Mouse (Mus musculus) forebrain, embryonic 10.5 days (tissue): ENCODE measurements around the gene Mthfd1l. TPM values are rescaled to one million over a fixed set of nuclear protein-coding genes. Genes with fewer than 3 reads are reported as not detected.

Source experiments
- DNase-seq: peaks from one replicate; pipeline ENCODE4 v3.0.0-alpha.2; 2017; ENCODE audit warnings: low spot score; ENCODE audit errors: extremely low spot score
- H3K27ac ChIP-seq: fragments of 300-500 bp; sonication (generic); 2 replicates; pipeline ENCODE4 v1.5.1; 2016; ENCODE audit warnings: mild to moderate bottlenecking
- H3K27me3 ChIP-seq: fragments of 300-500 bp; sonication (generic); 2 replicates; pipeline ENCODE4 v1.6.1; 2016; ENCODE audit warnings: mild to moderate bottlenecking; ENCODE audit not compliant: poor library complexity, severe bottlenecking
- H3K36me3 ChIP-seq: fragments of 300-500 bp; sonication (generic); replicated peaks from 2 replicates; pipeline ENCODE4 v1.6.1; 2016; ENCODE audit warnings: mild to moderate bottlenecking, moderate library complexity
- H3K4me1 ChIP-seq: fragments of 300-500 bp; sonication (generic); 2 replicates; pipeline ENCODE4 v1.6.1; 2016
- H3K4me3 ChIP-seq: fragments of 300-500 bp; sonication (generic); 2 replicates; pipeline ENCODE4 v1.5.1; 2016; ENCODE audit warnings: mild to moderate bottlenecking, moderate library complexity
- H3K9me3 ChIP-seq: fragments of 300-500 bp; sonication (generic); 2 replicates; pipeline ENCODE4 v1.6.1; 2016; ENCODE audit warnings: mild to moderate bottlenecking, moderate library complexity
- WGBS: fragments of 180-500 bp; shearing (Covaris S2); methylation state at CpG from one replicate; pipeline ENCODE4 v1.1.7; 2016; 5-methylcytosine and 5-hydroxymethylcytosine counted together
- polyA plus RNA-seq: library from polyadenylated mRNA; unstranded; fragments of >200 nt; fragmentation: Nextera tagmentation; extraction: Ambion mirVana; gene quantifications from 2 replicates; pipeline ENCODE4 v1.2.1, GENCODE M21; 2016

Mthfd1l gene
- polyA plus RNA-seq, 1 experiment from 2014 or later, result 26.8 TPM

GRCm38 (mm10) chr10:4083609-4084008 lies 110.7 kb downstream of the Mthfd1l start:
- Histone ChIP-seq H3K4me3 (no peak overlapping the region), H3K27me3 (no peaks in the 10 kb centered on the region), H3K4me1 (peaks cover 16% of the 10 kb centered on the region), H3K9me3 (no peaks in the 10 kb centered on the region), H3K27ac (no peak overlapping the region), H3K36me3 (peaks cover 21% of the 10 kb centered on the region)
- 94% methylated on average over 9 of the region's 9 CpGs for WGBS
- no peak for DNase-seq

DNA sequence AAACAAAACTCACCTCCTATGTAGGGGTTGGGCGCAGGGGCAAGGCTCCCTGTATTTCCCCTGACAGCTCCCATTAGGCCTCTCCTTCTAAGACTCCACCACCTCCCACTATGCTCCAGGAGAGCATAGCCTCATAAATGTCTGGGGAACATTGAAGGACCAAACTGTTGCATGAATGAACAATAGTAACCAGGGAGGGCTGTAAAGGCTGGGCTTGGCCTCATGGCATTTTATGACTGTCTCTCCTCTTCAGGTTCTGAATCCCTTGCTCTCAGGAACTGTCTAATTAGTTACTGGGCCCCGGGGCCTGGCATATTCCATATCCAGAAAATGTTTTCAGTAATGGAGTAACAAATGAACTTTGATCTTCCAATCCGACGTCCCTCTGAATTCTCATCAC lies 112.0 kb downstream of the Mthfd1l start:
- 79% methylated on average over 4 of the region's 4 CpGs for WGBS
- H3K9me3 ChIP-seq, result no peaks in the 10 kb centered on the region
- peaks cover 16% of the 10 kb centered on the region for H3K4me1 ChIP-seq
- no peaks in the 10 kb centered on the region for H3K27me3 ChIP-seq
- H3K27ac ChIP-seq, result no peak overlapping the region
- peaks cover 29% of the 10 kb centered on the region for H3K36me3 ChIP-seq
- H3K4me3 ChIP-seq, result no peak overlapping the region
- DNase-seq, result no peak

GRCm38 (mm10) chr10:4085363-4086141 lies 112.6 kb downstream of the Mthfd1l start:
- DNase-seq, result no peak
- peaks cover 16% of the 10 kb centered on the region for H3K4me1 ChIP-seq
- no peaks in the 10 kb centered on the region for H3K9me3 ChIP-seq
- no peaks in the 10 kb centered on the region for H3K27me3 ChIP-seq
- peaks cover 35% of the 10 kb centered on the region for H3K36me3 ChIP-seq
- H3K27ac ChIP-seq, result no peak overlapping the region
- H3K4me3 ChIP-seq, result no peak overlapping the region
- WGBS, result 56% methylated on average over 7 of the region's 7 CpGs

DNA sequence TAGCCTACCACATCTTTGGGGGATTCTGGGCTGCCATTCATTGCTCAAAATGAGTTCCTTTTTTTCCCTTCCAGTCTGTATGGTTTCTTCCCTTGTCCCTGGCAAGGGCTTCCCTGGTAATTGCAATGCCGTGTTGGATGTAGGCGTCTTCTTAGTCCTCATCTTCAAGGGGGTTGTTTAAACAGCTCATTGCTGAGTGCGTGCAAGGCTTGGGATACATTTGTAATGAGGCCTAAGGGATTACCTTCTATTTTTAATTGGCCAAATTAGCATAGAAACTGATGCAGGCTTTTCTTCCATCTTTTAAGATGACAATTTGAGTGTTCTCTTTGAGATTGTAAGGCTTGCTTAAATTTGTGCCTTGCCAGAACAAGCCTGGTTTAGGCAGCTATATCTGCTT lies 114.6 kb downstream of the Mthfd1l start:
- no peak for DNase-seq
- Histone ChIP-seq H3K4me3 (no peak overlapping the region), H3K27me3 (no peaks in the 10 kb centered on the region), H3K27ac (no peak overlapping the region), H3K36me3 (peaks cover 47% of the 10 kb centered on the region), H3K9me3 (no peaks in the 10 kb centered on the region), H3K4me1 (peaks cover 16% of the 10 kb centered on the region)
- 83% methylated on average over 3 of the region's 3 CpGs for WGBS

- 80% methylated on average over 7 of the region's 7 CpGs for WGBS
Measured at GRCm38 (mm10) chr10:4088744-4089414, 116.0 kb downstream of the Mthfd1l start.

GRCm38 (mm10) chr10:4089885-4090284 lies 117.0 kb downstream of the Mthfd1l start:
- no peaks in the 10 kb centered on the region for H3K27me3 ChIP-seq
- H3K36me3 ChIP-seq, result peaks cover 54% of the 10 kb centered on the region
- no peak overlapping the region for H3K27ac ChIP-seq
- no peaks in the 10 kb centered on the region for H3K9me3 ChIP-seq
- H3K4me1 ChIP-seq, result peaks cover 13% of the 10 kb centered on the region
- no peak for DNase-seq
- 93% methylated on average over 15 of the region's 15 CpGs for WGBS
- no peak overlapping the region for H3K4me3 ChIP-seq

More at GRCm38 (mm10) chr10:4088744-4089414, 116.0 kb downstream of the Mthfd1l start:
- H3K27me3 ChIP-seq, result no peaks in the 10 kb centered on the region
- peaks cover 56% of the 10 kb centered on the region for H3K36me3 ChIP-seq
- H3K4me1 ChIP-seq, result peaks cover 16% of the 10 kb centered on the region
- no peak overlapping the region for H3K27ac ChIP-seq
- H3K9me3 ChIP-seq, result no peaks in the 10 kb centered on the region
- no peak overlapping the region for H3K4me3 ChIP-seq
- peak; percentile 31 for DNase-seq

GRCm38 (mm10) chr10:4092990-4093389 lies 120.1 kb downstream of the Mthfd1l start:
- H3K27me3 ChIP-seq, result no peaks in the 10 kb centered on the region
- peaks cover 65% of the 10 kb centered on the region for H3K36me3 ChIP-seq
- no peaks in the 10 kb centered on the region for H3K9me3 ChIP-seq
- no peak for DNase-seq
- H3K27ac ChIP-seq, result no peak overlapping the region
- no peak overlapping the region for H3K4me3 ChIP-seq
- 93% methylated on average over 8 of the region's 8 CpGs for WGBS
- no peaks in the 10 kb centered on the region for H3K4me1 ChIP-seq

GRCm38 (mm10) chr10:4094093-4094817 lies 121.3 kb downstream of the Mthfd1l start:
- H3K27me3 ChIP-seq, result no peaks in the 10 kb centered on the region
- no peak overlapping the region for H3K27ac ChIP-seq

GRCm38 (mm10) chr10:4096151-4096550 lies 123.2 kb downstream of the Mthfd1l start:
- Histone ChIP-seq H3K27ac (peak overlapping the region; percentile 8; the same call in 1 of the 2 replicates), H3K9me3 (no peaks in the 10 kb centered on the region), H3K36me3 (peaks cover 54% of the 10 kb centered on the region), H3K4me1 (no peaks in the 10 kb centered on the region), H3K27me3 (no peaks in the 10 kb centered on the region), H3K4me3 (no peak overlapping the region)
- WGBS, result 84% methylated on average over 5 of the region's 5 CpGs
- no peak for DNase-seq

More at GRCm38 (mm10) chr10:4094093-4094817, 121.3 kb downstream of the Mthfd1l start:
- DNase-seq, result no peak
- Histone ChIP-seq H3K4me3 (no peak overlapping the region), H3K4me1 (no peaks in the 10 kb centered on the region), H3K9me3 (no peaks in the 10 kb centered on the region), H3K36me3 (peaks cover 62% of the 10 kb centered on the region)
- 95% methylated on average over 9 of the region's 9 CpGs for WGBS

DNA sequence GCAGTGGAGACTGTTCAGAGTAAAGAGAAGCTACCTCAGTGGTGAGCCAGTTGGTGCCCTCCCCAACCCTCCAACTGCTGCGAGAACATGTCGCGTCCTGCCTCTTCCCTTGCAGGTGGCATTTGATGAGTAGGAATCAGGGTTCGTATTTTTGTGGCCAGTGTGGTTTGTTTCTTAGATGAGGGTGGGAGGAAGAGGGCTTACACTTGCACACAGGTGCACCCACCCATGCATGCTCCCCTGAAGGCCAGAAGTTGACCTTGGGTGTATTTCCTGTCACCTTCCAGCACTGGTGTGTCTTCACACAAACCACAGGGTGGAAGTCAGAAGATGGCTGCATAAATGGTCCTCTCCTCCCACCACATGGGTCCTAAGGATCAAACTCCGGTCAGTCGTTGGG lies 127.1 kb downstream of the Mthfd1l start:
- no peaks in the 10 kb centered on the region for H3K27me3 ChIP-seq
- no peak overlapping the region for H3K4me3 ChIP-seq
- no peak overlapping the region for H3K27ac ChIP-seq
- peaks cover 57% of the 10 kb centered on the region for H3K36me3 ChIP-seq
- H3K4me1 ChIP-seq, result no peaks in the 10 kb centered on the region
- WGBS, result 96% methylated on average over 6 of the region's 6 CpGs
- no peaks in the 10 kb centered on the region for H3K9me3 ChIP-seq
- no peak for DNase-seq

DNA sequence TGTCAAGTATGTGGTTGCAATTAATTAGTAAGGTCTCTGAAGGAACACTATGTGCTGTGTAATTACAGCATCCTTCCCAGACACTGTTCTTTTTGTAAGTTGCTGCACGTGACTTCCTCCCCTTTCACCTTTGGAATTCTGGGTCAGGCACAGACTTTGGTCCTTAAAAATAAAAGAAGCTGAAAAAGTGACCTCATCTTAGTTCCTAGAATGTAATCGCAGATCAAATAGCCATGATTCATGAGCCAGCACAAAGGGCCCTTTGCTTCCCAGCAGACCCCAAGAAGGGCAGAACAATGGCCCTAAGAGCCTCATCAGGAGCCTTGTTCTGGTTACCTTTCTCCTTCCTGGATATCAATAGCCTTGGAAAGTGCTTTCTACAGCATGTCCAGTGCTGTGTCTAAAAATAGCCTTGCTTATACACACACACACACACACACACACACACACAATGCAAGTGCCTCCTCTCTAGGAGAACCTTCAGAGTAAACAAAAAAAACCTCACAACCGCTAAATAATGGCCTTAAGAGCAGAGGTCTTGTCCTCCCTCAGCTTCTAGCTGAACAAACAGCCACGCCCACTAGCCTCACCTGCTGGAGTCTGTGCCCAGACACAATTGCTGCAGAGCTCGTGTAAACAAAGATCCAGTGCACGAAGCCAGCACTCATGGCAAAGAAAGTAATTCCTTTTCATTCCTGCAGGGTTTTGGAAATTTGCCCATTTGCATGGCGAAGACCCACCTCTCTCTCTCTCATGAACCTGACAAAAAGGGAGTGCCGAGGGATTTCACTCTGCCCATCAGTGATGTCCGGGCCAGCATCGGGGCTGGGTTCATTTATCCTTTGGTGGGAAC lies 133.0 kb downstream of the Mthfd1l start:
- H3K4me1 ChIP-seq, result peaks cover 40% of the 10 kb centered on the region
- H3K9me3 ChIP-seq, result no peaks in the 10 kb centered on the region
- 0 out of 2 replicates have a peak overlapping the region, but pooled peaks have one; percentile 7 for H3K4me3 ChIP-seq
- peak overlapping the region; percentile 82 for H3K27ac ChIP-seq
- peaks cover 38% of the 10 kb centered on the region for H3K36me3 ChIP-seq
- peak; percentile 47 for DNase-seq
- 41% methylated on average over 10 of the region's 10 CpGs for WGBS
- no peaks in the 10 kb centered on the region for H3K27me3 ChIP-seq
